Mouse (Mus musculus): ENCODE measurements around the gene Olfr895.

The Olfr895 gene

DNA sequence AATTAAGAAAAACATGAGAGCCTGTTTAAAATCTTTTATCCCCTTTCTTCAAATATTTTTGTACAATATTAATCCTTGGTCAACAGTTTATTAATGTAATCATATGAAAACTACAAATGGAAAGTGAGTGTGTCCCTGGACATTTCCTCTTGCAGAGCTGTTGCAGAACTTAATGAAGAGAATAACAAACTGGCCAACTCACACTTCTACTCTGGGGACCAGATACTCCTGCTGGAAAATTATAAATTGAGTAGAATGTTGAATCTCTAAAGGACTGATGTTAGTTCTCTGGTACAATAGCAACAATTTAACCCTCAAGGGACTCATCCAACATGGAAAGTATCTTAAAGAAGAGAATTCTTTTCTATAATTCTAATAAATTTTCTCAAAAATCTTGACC, at the start of gene Olfr895:
Gene Olfr895, plus strand, starts transcription at position 301 of the 400 bp plus-strand sequence.
- no peak for DNase-seq

GRCm38 (mm10) chr9:38252474-38252873, 15.2 kb upstream of the Olfr895 start, which contains the start of gene Olfr143:
Olfr143 (plus strand) TSS chr9:38252774.
- no peak for DNase-seq

- no peak for DNase-seq
Observed at GRCm38 (mm10) chr9:38290807-38291206, 23.2 kb downstream of the Olfr895 start, which contains the start of gene Olfr896-ps1. Olfr896-ps1 (plus strand) TSS chr9:38291107.
